Mouse (Mus musculus): ENCODE measurements around the gene Mapk14. TPM values are rescaled to one million over a fixed set of nuclear protein-coding genes. Genes with fewer than 3 reads are reported as not detected.

The Mapk14 gene
- polyA plus RNA-seq, 1 experiment = not detected

DNA sequence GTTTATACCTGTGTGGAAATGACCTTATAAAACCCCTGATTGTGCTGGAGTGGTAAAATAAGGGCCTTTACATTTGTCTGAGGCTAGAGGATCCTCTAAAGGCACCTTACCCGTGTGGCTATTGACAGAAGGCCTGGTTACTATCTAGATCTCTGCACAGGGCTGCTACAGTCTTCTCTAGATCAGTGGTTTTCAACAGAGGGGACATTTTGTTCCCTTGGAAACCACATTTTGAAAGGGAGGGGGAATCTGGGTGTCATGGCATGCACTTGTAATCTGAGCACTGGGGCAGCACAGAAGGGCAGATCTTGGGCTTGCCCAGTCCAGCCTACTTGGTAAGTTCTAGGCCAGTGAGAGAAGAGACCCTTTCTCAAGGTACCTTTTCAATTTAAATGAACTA is 15.6 kb downstream of the Mapk14 start:
- WGBS = 39% methylated on average over 1 of the region's 1 CpGs
- Histone ChIP-seq H3K4me3 (ENCODE audit: insufficient read depth, low read depth, low read length) (no peak overlapping the region), H3K27ac (ENCODE audit: insufficient read depth, low read depth, low read length) (no peak overlapping the region), H3K4me1 (ENCODE audit: control insufficient read depth, insufficient read depth, low read length) (peaks cover 7% of the 10 kb centered on the region; the same call in 1 of the 2 replicates)
- TF ChIP-seq POLR2A (IDR thresholded peaks at IDR 0.05; ENCODE audit: insufficient read depth, low read depth, low read length) (no peak), CTCF (IDR thresholded peaks at IDR 0.05; ENCODE audit: insufficient read depth, low read depth, low read length) (no peak)

- Histone ChIP-seq H3K4me3 (ENCODE audit: insufficient read depth, low read depth, low read length) (no peak overlapping the region), H3K27ac (ENCODE audit: insufficient read depth, low read depth, low read length) (no peak overlapping the region), H3K4me1 (ENCODE audit: control insufficient read depth, insufficient read depth, low read length) (peaks cover 9% of the 10 kb centered on the region; the same call in 1 of the 2 replicates)
- whole genome bisulfite sequencing = 61% methylated on average over 3 of the region's 3 CpGs
- TF ChIP-seq CTCF (IDR thresholded peaks at IDR 0.05; ENCODE audit: insufficient read depth, low read depth, low read length) (no peak), POLR2A (IDR thresholded peaks at IDR 0.05; ENCODE audit: insufficient read depth, low read depth, low read length) (no peak)
These were observed 16.1 kb downstream of the Mapk14 start for GRCm38 (mm10) chr17:28707136-28707627.

GRCm38 (mm10) chr17:28707816-28708215 is 16.7 kb downstream of the Mapk14 start:
- Histone ChIP-seq H3K4me3 (ENCODE audit: insufficient read depth, low read depth, low read length) (no peak overlapping the region), H3K4me1 (ENCODE audit: control insufficient read depth, insufficient read depth, low read length) (peaks cover 13% of the 10 kb centered on the region; the same call in 1 of the 2 replicates), H3K27ac (ENCODE audit: insufficient read depth, low read depth, low read length) (no peak overlapping the region)
- no peak for TF ChIP-seq POLR2A (IDR thresholded peaks at IDR 0.05; ENCODE audit: insufficient read depth, low read depth, low read length)
- 92% methylated on average over 2 of the region's 2 CpGs for WGBS

DNA sequence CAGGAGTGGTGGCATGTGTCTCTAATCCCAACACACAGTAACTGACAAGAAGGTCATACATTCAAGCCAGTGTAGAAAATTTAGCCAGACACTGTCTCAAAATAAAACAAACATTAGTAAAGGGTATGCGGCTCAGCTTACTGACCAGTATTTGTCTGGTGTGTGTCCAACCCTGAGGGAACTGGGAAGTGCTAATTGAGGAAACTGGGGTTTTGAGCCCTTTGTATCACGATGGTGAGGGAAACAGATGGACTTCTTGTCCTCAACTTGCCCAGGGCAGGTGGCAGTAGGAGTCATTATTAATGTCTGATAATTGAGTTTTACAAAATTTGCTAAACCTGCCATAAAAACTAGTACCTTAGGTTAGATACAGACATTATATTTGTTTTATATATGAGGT is 17.9 kb downstream of the Mapk14 start:
- H3K4me3 ChIP-seq (ENCODE audit: insufficient read depth, low read depth, low read length) = no peak overlapping the region
- no peak for TF ChIP-seq POLR2A (IDR thresholded peaks at IDR 0.05; ENCODE audit: insufficient read depth, low read depth, low read length)
- TF ChIP-seq CTCF (IDR thresholded peaks at IDR 0.05; ENCODE audit: insufficient read depth, low read depth, low read length) = no peak
- H3K4me1 ChIP-seq (ENCODE audit: control insufficient read depth, insufficient read depth, low read length) = peaks cover 16% of the 10 kb centered on the region; the same call in 1 of the 2 replicates
- 47% methylated on average over 2 of the region's 2 CpGs for WGBS
- H3K27ac ChIP-seq (ENCODE audit: insufficient read depth, low read depth, low read length) = no peak overlapping the region

- H3K27ac ChIP-seq (ENCODE audit: insufficient read depth, low read depth, low read length) = no peak overlapping the region; the same call in 1 of the 2 replicates
- 78% methylated on average over 8 of the region's 8 CpGs for WGBS
These were observed 18.6 kb downstream of the Mapk14 start for GRCm38 (mm10) chr17:28709552-28710290.

DNA sequence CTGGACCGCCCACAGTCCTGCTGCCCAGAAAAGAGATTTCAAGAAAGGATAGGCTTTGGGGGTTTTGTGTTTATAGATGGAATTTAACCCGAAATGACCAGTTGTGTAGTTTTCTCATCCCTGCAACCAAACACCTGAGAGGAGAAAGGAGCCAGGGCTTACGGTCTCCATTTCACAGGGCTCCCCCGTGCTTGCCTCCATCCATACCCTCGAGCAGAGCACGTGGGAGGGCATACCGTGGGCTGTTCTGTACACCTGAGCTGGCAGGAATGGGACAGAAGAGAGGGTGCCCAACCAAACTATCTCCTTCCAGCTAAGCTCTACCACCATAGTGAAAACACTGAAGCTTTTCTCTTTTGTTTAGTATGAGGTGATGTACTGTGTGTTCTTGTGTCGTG is 19.2 kb downstream of the Mapk14 start:
- H3K27ac ChIP-seq (ENCODE audit: insufficient read depth, low read depth, low read length) = no peak overlapping the region
- no peak for TF ChIP-seq POLR2A (IDR thresholded peaks at IDR 0.05; ENCODE audit: insufficient read depth, low read depth, low read length)
- no peak for TF ChIP-seq CTCF (IDR thresholded peaks at IDR 0.05; ENCODE audit: insufficient read depth, low read depth, low read length)
- H3K4me3 ChIP-seq (ENCODE audit: insufficient read depth, low read depth, low read length) = no peak overlapping the region
- WGBS = 90% methylated on average over 8 of the region's 8 CpGs
- H3K4me1 ChIP-seq (ENCODE audit: control insufficient read depth, insufficient read depth, low read length) = peaks cover 16% of the 10 kb centered on the region; the same call in 1 of the 2 replicates

More at GRCm38 (mm10) chr17:28709552-28710290, 18.6 kb downstream of the Mapk14 start:
- no peak for TF ChIP-seq CTCF (IDR thresholded peaks at IDR 0.05; ENCODE audit: insufficient read depth, low read depth, low read length)
- no peak for TF ChIP-seq POLR2A (IDR thresholded peaks at IDR 0.05; ENCODE audit: insufficient read depth, low read depth, low read length)
- Histone ChIP-seq H3K4me1 (ENCODE audit: control insufficient read depth, insufficient read depth, low read length) (peaks cover 16% of the 10 kb centered on the region; the same call in 1 of the 2 replicates), H3K4me3 (ENCODE audit: insufficient read depth, low read depth, low read length) (no peak overlapping the region)

GRCm38 (mm10) chr17:28711237-28711636 is 20.1 kb downstream of the Mapk14 start:
- no peak overlapping the region for H3K27ac ChIP-seq (ENCODE audit: insufficient read depth, low read depth, low read length)
- TF ChIP-seq POLR2A (IDR thresholded peaks at IDR 0.05; ENCODE audit: insufficient read depth, low read depth, low read length) = no peak
- no peak for TF ChIP-seq CTCF (IDR thresholded peaks at IDR 0.05; ENCODE audit: insufficient read depth, low read depth, low read length)
- no peak overlapping the region for H3K4me3 ChIP-seq (ENCODE audit: insufficient read depth, low read depth, low read length)
- 76% methylated on average over 6 of the region's 6 CpGs for WGBS
- H3K4me1 ChIP-seq (ENCODE audit: control insufficient read depth, insufficient read depth, low read length) = peaks cover 16% of the 10 kb centered on the region; the same call in 1 of the 2 replicates

DNA sequence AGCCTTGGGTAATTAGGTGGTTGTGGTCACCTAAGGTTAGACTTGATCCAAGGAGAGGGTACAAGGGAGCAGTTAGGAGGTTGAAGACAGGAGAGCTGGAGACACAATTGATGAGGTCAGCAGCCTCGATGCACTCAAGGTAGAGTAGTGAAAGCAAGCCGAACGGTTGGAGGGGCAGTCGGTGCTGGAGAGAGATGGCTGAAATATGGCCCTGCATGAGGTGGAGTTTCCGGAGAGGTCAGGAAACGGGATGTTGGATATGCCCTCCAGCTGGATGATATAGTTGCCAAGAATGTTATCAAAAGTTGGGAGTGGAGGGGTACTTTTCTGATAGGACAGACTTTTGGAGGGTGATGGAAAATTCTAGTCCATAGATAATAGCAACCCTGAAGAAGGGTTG is 21.2 kb downstream of the Mapk14 start:
- no peak for TF ChIP-seq CTCF (IDR thresholded peaks at IDR 0.05; ENCODE audit: insufficient read depth, low read depth, low read length)
- TF ChIP-seq POLR2A (IDR thresholded peaks at IDR 0.05; ENCODE audit: insufficient read depth, low read depth, low read length) = no peak
- 89% methylated on average over 6 of the region's 6 CpGs for WGBS
- peaks cover 15% of the 10 kb centered on the region for H3K4me1 ChIP-seq (ENCODE audit: control insufficient read depth, insufficient read depth, low read length)
- H3K4me3 ChIP-seq (ENCODE audit: insufficient read depth, low read depth, low read length) = no peak overlapping the region
- H3K27ac ChIP-seq (ENCODE audit: insufficient read depth, low read depth, low read length) = no peak overlapping the region

DNA sequence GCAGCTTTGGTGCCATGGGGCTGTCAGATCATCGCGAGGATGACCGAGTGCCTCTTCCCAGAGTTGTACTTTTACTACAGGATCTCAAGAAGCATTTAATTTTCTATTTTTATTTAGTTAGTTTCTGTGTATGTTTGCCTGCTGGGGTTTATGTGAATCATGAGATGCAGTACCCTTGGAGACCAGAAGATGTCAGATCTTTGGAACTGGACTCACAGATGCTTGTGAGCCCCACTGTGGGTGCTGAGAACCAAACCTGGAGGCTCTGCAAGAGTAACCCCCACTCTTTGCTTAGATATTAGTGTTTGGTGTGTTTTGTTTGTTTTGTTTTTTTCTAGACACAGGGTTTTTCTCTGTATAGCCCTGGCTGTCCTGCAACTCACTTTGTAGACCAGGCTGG is 22.9 kb downstream of the Mapk14 start:
- H3K4me3 ChIP-seq (ENCODE audit: insufficient read depth, low read depth, low read length) = no peak overlapping the region
- no peak overlapping the region for H3K27ac ChIP-seq (ENCODE audit: insufficient read depth, low read depth, low read length)
- TF ChIP-seq POLR2A (IDR thresholded peaks at IDR 0.05; ENCODE audit: insufficient read depth, low read depth, low read length) (no peak), CTCF (IDR thresholded peaks at IDR 0.05; ENCODE audit: insufficient read depth, low read depth, low read length) (no peak)
- 93% methylated on average over 3 of the region's 3 CpGs for WGBS
- peaks cover 18% of the 10 kb centered on the region for H3K4me1 ChIP-seq (ENCODE audit: control insufficient read depth, insufficient read depth, low read length)
